Mouse (Mus musculus) heart, postnatal 10 days (tissue): Measurements from ENCODE around the gene Gabarapl1. TPM values are rescaled to one million over a fixed set of nuclear protein-coding genes. Genes with fewer than 3 reads are reported as not detected.
"Not testable (repeated sequence)": the region's sequence is repeated elsewhere in the genome, so short reads cannot be mapped to it uniquely, and the experiment has no call there.

ENCODE experiments used
- DNase-seq, 2 experiments: peaks; one replicate each; pipeline ENCODE4 v3.0.0; 2021
- intact Hi-C: fragments of 180-260 bp; cut with DNase I; formaldehyde crosslinking; loops from one replicate; pipeline ENCODE4 v1.15.1; 2025
- total RNA-seq, 2 experiments: library from RNA; stranded (reverse); gene quantifications; 2 replicates each; pipeline ENCODE4 v1.2.3; 2021

The Gabarapl1 gene
- 10 to 100 TPM; 62.1 to 72.6 TPM for total RNA-seq

- intact Hi-C loops, result loop anchor here (5.0 kb wide), 1 partner anchor 686 kb away; no protein-coding TSS in a partner anchor
- DNase-seq, result peak; percentile 87 to 89
Measured at GRCm38 (mm10) chr6:129532942-129533860, at the start of gene Gabarapl1. Gabarapl1 (plus strand) TSS chr6:129533160.

- intact Hi-C loops, result no loop called here
- no peak for DNase-seq
Measured at GRCm38 (mm10) chr6:129494924-129495323, 38.0 kb upstream of the Gabarapl1 start.

- intact Hi-C loops, result no loop called here
- DNase-seq, result no peak
Measured at GRCm38 (mm10) chr6:129497345-129498218, 35.4 kb upstream of the Gabarapl1 start.

- intact Hi-C loops, DNase-seq: not testable (repeated sequence)
Measured at GRCm38 (mm10) chr6:129499516-129499915, 33.4 kb upstream of the Gabarapl1 start.

GRCm38 (mm10) chr6:129503471-129503870 lies 29.5 kb upstream of the Gabarapl1 start:
- DNase-seq, result no peak
- intact Hi-C loops, result no loop called here

GRCm38 (mm10) chr6:129507024-129507423 lies 25.9 kb upstream of the Gabarapl1 start, which contains the start of gene Olr1:
Olr1 (minus strand) TSS chr6:129507165.
- no peak for DNase-seq
- intact Hi-C loops, result no loop called here

GRCm38 (mm10) chr6:129510120-129510911 lies 22.6 kb upstream of the Gabarapl1 start:
- DNase-seq, result no peak
- intact Hi-C loops, result no loop called here

- DNase-seq, result no peak
- intact Hi-C loops, result no loop called here
Measured at GRCm38 (mm10) chr6:129512367-129512766, 20.6 kb upstream of the Gabarapl1 start, which contains the start of gene Tmem52b. Tmem52b (plus strand) TSS chr6:129512555.

GRCm38 (mm10) chr6:129512868-129513267 lies 20.1 kb upstream of the Gabarapl1 start:
- DNase-seq, result no peak
- intact Hi-C loops, result no loop called here

- intact Hi-C loops, result no loop called here
- no peak for DNase-seq
Measured at GRCm38 (mm10) chr6:129513409-129513808, 19.6 kb upstream of the Gabarapl1 start.

GRCm38 (mm10) chr6:129514376-129514775 lies 18.6 kb upstream of the Gabarapl1 start:
- intact Hi-C loops, result no loop called here
- DNase-seq, result no peak

- intact Hi-C loops, result loop anchor here (5.0 kb wide), 2 partner anchors 38 to 42 kb away; no protein-coding TSS in a partner anchor
Measured at GRCm38 (mm10) chr6:129515068-129515467, 17.9 kb upstream of the Gabarapl1 start.

GRCm38 (mm10) chr6:129516388-129516787 lies 16.6 kb upstream of the Gabarapl1 start:
- DNase-seq, result no peak
- intact Hi-C loops, result loop anchor here (5.0 kb wide), 2 partner anchors 39 to 41 kb away; no protein-coding TSS in a partner anchor

More at GRCm38 (mm10) chr6:129515068-129515467, 17.9 kb upstream of the Gabarapl1 start:
- no peak for DNase-seq

GRCm38 (mm10) chr6:129517752-129518408 lies 15.1 kb upstream of the Gabarapl1 start:
- intact Hi-C loops, result loop anchor here (1.0 to 5.0 kb wide), 3 partner anchors 39 to 125 kb away; no protein-coding TSS in a partner anchor
- peak; percentile 48 to 59 for DNase-seq

- no peak for DNase-seq
- intact Hi-C loops, result no loop called here
Measured at GRCm38 (mm10) chr6:129526069-129526468, 6.9 kb upstream of the Gabarapl1 start.

- intact Hi-C loops, result no loop called here
Measured at GRCm38 (mm10) chr6:129527416-129527815, 5.5 kb upstream of the Gabarapl1 start.

GRCm38 (mm10) chr6:129529605-129530004 lies 3.4 kb upstream of the Gabarapl1 start:
- no peak for DNase-seq
- intact Hi-C loops, result loop anchor here (5.0 kb wide), 1 partner anchor 682 kb away; no protein-coding TSS in a partner anchor

More at GRCm38 (mm10) chr6:129527416-129527815, 5.5 kb upstream of the Gabarapl1 start:
- no peak for DNase-seq

- DNase-seq, result no peak
- intact Hi-C loops, result loop anchor here (5.0 kb wide), 1 partner anchor 683 kb away; no protein-coding TSS in a partner anchor
Measured at GRCm38 (mm10) chr6:129530261-129530660, 2.7 kb upstream of the Gabarapl1 start.

- peak; percentile 84 to 88 for DNase-seq
Measured at GRCm38 (mm10) chr6:129532556-129532941, 411 bp upstream of the Gabarapl1 start.

More at GRCm38 (mm10) chr6:129532556-129532941, 411 bp upstream of the Gabarapl1 start:
- intact Hi-C loops, result loop anchor here (5.0 kb wide), 1 partner anchor 685 kb away; no protein-coding TSS in a partner anchor
